Mouse (Mus musculus) CH12.LX (cell line): ENCODE data around the gene Pus7l.

ENCODE experiments used
- CHD1 ChIP-seq: IDR thresholded peaks from 2 replicates; pipeline ENCODE4 v1.6.1; 2012; ENCODE audit warnings: low read depth, low read length, improper control_type of control experiment, inconsistent platforms
- CHD2 ChIP-seq: IDR thresholded peaks from 2 replicates; pipeline ENCODE4 v1.6.1; 2011; ENCODE audit warnings: low read length, improper control_type of control experiment
- CTCF ChIP-seq, 2 experiments: IDR thresholded peaks in 1 of 2; conservative IDR thresholded peaks in 1 of 2; 2 replicates each; pipeline ENCODE4 v1.5.1; 2011 to 2012; ENCODE audit warnings: low read depth in 2 of 2, low read length in 2 of 2, improper control_type of control experiment in 1 of 2, inconsistent platforms in 1 of 2, mild to moderate bottlenecking in 1 of 2, moderate library complexity in 1 of 2
- ELF1 ChIP-seq: IDR thresholded peaks from 2 replicates; pipeline ENCODE4 v1.6.1; 2014; ENCODE audit warnings: low read depth, mild to moderate bottlenecking, inconsistent platforms, low read length, improper control_type of control experiment
- GABPA ChIP-seq: IDR thresholded peaks from 2 replicates; pipeline ENCODE4 v1.6.1; 2012; ENCODE audit warnings: low read depth, low read length, improper control_type of control experiment, inconsistent platforms; ENCODE audit not compliant: insufficient replicate concordance
- HCFC1 ChIP-seq: IDR thresholded peaks from 2 replicates; pipeline ENCODE4 v1.6.1; 2012; ENCODE audit warnings: low read depth, mild to moderate bottlenecking, inconsistent platforms, low read length, improper control_type of control experiment
- KAT2A ChIP-seq: IDR thresholded peaks from 2 replicates; pipeline ENCODE4 v1.6.1; 2012; ENCODE audit warnings: low read length, improper control_type of control experiment, inconsistent platforms; ENCODE audit not compliant: insufficient replicate concordance
- MYC ChIP-seq: IDR thresholded peaks from 2 replicates; pipeline ENCODE4 v1.6.1; 2011; ENCODE audit warnings: low read depth, mild to moderate bottlenecking, improper control_type of control experiment, low read length
- NRF1 ChIP-seq: IDR thresholded peaks from 2 replicates; pipeline ENCODE4 v1.6.1; 2014; ENCODE audit warnings: low read depth, mild to moderate bottlenecking, inconsistent platforms, low read length, improper control_type of control experiment, moderate library complexity
- POLR2A ChIP-seq: IDR thresholded peaks from 2 replicates; pipeline ENCODE4 v1.6.1; 2011; ENCODE audit warnings: low read depth, mild to moderate bottlenecking, improper control_type of control experiment, low read length
- USF1 ChIP-seq: IDR thresholded peaks from 2 replicates; pipeline ENCODE4 v1.6.1; 2014; ENCODE audit warnings: low read depth, mild to moderate bottlenecking, inconsistent platforms, low read length, improper control_type of control experiment
- USF2 ChIP-seq: conservative IDR thresholded peaks from 2 replicates; pipeline ENCODE4 v1.6.1; 2011; ENCODE audit warnings: low read depth, low read length, improper control_type of control experiment
- ZKSCAN1 ChIP-seq: IDR thresholded peaks from 2 replicates; pipeline ENCODE4 v1.6.1; 2012; ENCODE audit warnings: low read depth, inconsistent platforms, low read length, improper control_type of control experiment, borderline replicate concordance

GRCm38 (mm10) chr15:94558895-94559656, 15.7 kb upstream of the Pus7l start:
- TF ChIP-seq GABPA (no peak), HCFC1 (no peak), ELF1 (no peak), POLR2A (no peak), CTCF (conservative IDR thresholded peaks at IDR 0.05 in 1 of 2, IDR thresholded peaks at IDR 0.05 in 1 of 2; ENCODE audit: low read depth in 2 of 2, low read length in 2 of 2) (no peak), ZKSCAN1 (no peak), CHD1 (no peak), MYC (no peak), USF2 (no peak), USF1 (no peak), KAT2A (no peak), CHD2 (no peak), NRF1 (no peak)
